Mouse (Mus musculus) monocyte, adult 2 months (primary cell): Measurements from ENCODE around the gene Olfr61.
"Not testable (repeated sequence)": the region's sequence is repeated elsewhere in the genome, so short reads cannot be mapped to it uniquely, and the experiment has no call there.

Experiments used
- DNase-seq, 2 experiments: peaks; one replicate each; pipeline ENCODE4 v3.0.0; 2022; ENCODE audit warnings: low spot score in 2 of 2, low read depth in 1 of 2

Olfr61 gene

GRCm38 (mm10) chr7:140628670-140629069 is at the start of gene Olfr61:
TSS of gene Olfr61 (plus strand) at chr7:140628970.
- DNase-seq: not testable (repeated sequence)

- DNase-seq: not testable (repeated sequence)
Measured at GRCm38 (mm10) chr7:140600969-140601368, 27.8 kb upstream of the Olfr61 start, which contains the start of gene Olfr46. TSS of gene Olfr46 (plus strand) at chr7:140601269.

- no peak for DNase-seq
Measured at GRCm38 (mm10) chr7:140630559-140630958, 1.8 kb downstream of the Olfr61 start.

GRCm38 (mm10) chr7:140646152-140646551 is 17.4 kb downstream of the Olfr61 start, which contains the start of gene Olfr53:
TSS of gene Olfr53 (plus strand) at chr7:140646452.
- no peak for DNase-seq

GRCm38 (mm10) chr7:140659630-140660029 is 30.9 kb downstream of the Olfr61 start, which contains the start of gene Olfr539:
TSS of gene Olfr539 (plus strand) at chr7:140659930.
- DNase-seq: no peak

GRCm38 (mm10) chr7:140670693-140671092 is 41.9 kb downstream of the Olfr61 start:
- not testable (repeated sequence) for DNase-seq

GRCm38 (mm10) chr7:140675863-140676262 is 47.1 kb downstream of the Olfr61 start:
- no peak for DNase-seq

GRCm38 (mm10) chr7:140679591-140679990 is 50.8 kb downstream of the Olfr61 start:
- not testable (repeated sequence) for DNase-seq

GRCm38 (mm10) chr7:140681651-140682050 is 52.9 kb downstream of the Olfr61 start, which contains the start of gene Olfr45:
TSS of gene Olfr45 (plus strand) at chr7:140681951.
- DNase-seq: no peak
